Mouse (Mus musculus) testis, adult 2 months (tissue): ENCODE measurements around the gene March8.

Source experiments
- CTCF ChIP-seq: fragments of 200-500 bp; IDR thresholded peaks from 2 replicates; pipeline ENCODE4 v1.5.1; 2012; ENCODE audit warnings: low read depth, mild to moderate bottlenecking, inconsistent platforms, low read length, moderate library complexity; ENCODE audit not compliant: control insufficient read depth, insufficient read depth, insufficient replicate concordance
- POLR2A ChIP-seq: fragments of 200-500 bp; IDR thresholded peaks from 2 replicates; pipeline ENCODE4 v1.6.1; 2012; ENCODE audit warnings: low read depth, mild to moderate bottlenecking, inconsistent platforms, low read length, moderate library complexity; ENCODE audit not compliant: control insufficient read depth

DNA sequence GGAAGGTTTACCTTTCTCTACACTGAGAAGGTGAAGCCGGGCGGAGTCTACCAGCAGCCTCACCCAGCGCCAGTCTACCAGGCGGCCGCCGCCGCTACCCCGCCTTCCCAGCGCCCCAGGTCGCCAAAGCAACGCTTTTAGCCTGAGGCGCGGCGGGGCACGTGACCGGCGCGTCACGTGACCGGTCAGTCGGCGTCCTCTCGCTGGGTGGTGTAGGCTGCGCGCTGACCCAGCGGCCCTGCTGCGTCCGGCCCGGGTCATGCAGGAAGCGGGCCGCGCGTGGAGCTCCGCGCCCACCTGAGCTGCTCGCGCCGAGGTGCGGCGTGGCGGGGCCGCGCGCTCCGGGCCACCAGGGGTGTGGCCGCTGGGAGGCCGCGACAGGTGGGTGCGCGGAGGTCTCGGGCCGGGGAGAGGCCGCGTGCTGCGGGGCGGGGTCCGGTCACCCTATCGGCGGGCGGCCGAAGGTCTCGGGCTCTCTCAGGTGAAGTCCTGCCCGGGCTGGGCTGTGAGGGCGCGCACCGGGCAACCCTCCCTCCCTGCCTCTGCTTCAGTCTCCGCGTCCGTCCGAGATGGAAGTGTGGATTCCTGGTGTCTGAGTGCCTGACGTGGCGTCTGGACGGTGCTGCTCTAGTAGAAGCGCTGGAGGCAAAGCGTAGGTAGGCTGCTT is at the start of gene March8:
- TF ChIP-seq POLR2A (peak; percentile 74), CTCF (no peak)
